Mouse (Mus musculus): ENCODE measurements around the gene Yap1. TPM values are rescaled to one million over a fixed set of nuclear protein-coding genes. Genes with fewer than 3 reads are reported as not detected.

Yap1 gene
- polyA plus RNA-seq (2011; ENCODE audit: insufficient read length, low read depth, missing spikeins), result 128 and 143 TPM in 2 replicates

- H3K4me3 ChIP-seq (ENCODE audit: insufficient read depth, low read length), result peak within 1 kb of the TSS; percentile 86
- peak within 1 kb of the TSS; percentile 93 for H3K27ac ChIP-seq (ENCODE audit: insufficient read depth, low read length)
- no peak for TF ChIP-seq CTCF (IDR thresholded peaks at IDR 0.05; ENCODE audit: borderline replicate concordance, insufficient read depth, low read length)
- TF ChIP-seq POLR2A (IDR thresholded peaks at IDR 0.05; ENCODE audit: low read depth, low read length), result peak; percentile 67
- H3K4me1 ChIP-seq (ENCODE audit: control insufficient read depth, insufficient read depth, low read length), result no peaks in the 10 kb centered on the region
Observed at GRCm38 (mm10) chr9:8004370-8004991, at the start of gene Yap1. Gene Yap1, minus strand, starts transcription at chr9:8004596.

DNA sequence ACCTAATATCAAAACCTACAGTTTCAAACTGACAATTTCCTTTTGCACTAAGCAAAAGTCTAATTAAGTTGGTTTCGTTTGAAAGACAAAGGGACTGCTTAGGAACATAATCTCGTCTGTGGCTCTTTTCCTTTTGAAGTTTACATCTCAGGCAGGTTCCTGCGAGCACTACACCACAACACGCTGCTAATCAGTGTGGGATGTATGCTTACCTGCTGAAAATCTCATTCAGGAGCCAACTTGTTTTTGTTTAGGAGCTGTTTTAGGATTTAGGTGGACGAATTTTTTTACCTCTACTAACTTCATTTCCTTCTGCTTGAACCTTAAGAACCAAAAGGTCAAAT is 38.6 kb upstream of the Yap1 start:
- H3K27ac ChIP-seq (ENCODE audit: insufficient read depth, low read length), result peak overlapping the region; percentile 23; the same call in 1 of the 2 replicates
- TF ChIP-seq CTCF (IDR thresholded peaks at IDR 0.05; ENCODE audit: borderline replicate concordance, insufficient read depth, low read length), result no peak
- TF ChIP-seq POLR2A (IDR thresholded peaks at IDR 0.05; ENCODE audit: low read depth, low read length), result no peak
- H3K4me3 ChIP-seq (ENCODE audit: insufficient read depth, low read length), result no peak overlapping the region; the same call in 1 of the 2 replicates
- peaks cover 2% of the 10 kb centered on the region; the same call in 1 of the 2 replicates for H3K4me1 ChIP-seq (ENCODE audit: control insufficient read depth, insufficient read depth, low read length)

- H3K27ac ChIP-seq (ENCODE audit: insufficient read depth, low read length), result peak within 1 kb of the TSS; percentile 23; the same call in 1 of the 2 replicates
- H3K4me1 ChIP-seq (ENCODE audit: control insufficient read depth, insufficient read depth, low read length), result peaks cover 2% of the 10 kb centered on the region; the same call in 1 of the 2 replicates
- TF ChIP-seq CTCF (IDR thresholded peaks at IDR 0.05; ENCODE audit: borderline replicate concordance, insufficient read depth, low read length) (no peak), POLR2A (IDR thresholded peaks at IDR 0.05; ENCODE audit: low read depth, low read length) (peak; percentile 94)
- H3K4me3 ChIP-seq (ENCODE audit: insufficient read depth, low read length), result peak within 1 kb of the TSS; percentile 91
Observed at GRCm38 (mm10) chr9:8042338-8043043, 38.1 kb upstream of the Yap1 start, which contains the start of gene Cfap300. Gene Cfap300, minus strand, starts transcription at chr9:8042823.

DNA sequence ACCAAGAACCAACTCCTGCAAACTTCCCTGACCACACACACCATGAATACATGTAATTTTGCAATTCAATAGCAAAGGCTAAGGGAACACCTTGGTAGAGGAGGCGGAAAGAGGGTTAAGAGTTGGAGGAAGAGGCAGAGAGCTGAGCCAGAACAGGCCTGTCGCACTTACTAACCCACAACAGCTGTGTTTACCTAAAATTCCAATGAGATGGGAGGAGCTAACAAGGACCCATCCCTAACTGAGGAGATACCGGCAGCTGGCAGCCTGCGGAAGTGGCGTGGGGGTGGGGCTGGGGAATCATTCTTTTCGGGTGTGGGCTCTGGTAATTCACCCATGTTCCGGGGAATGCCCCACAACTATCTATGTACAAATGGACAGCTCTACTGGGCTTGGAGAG is 31.1 kb upstream of the Yap1 start:
- H3K4me3 ChIP-seq (ENCODE audit: insufficient read depth, low read length), result no peak overlapping the region
- no peak overlapping the region for H3K27ac ChIP-seq (ENCODE audit: insufficient read depth, low read length)
- H3K4me1 ChIP-seq (ENCODE audit: control insufficient read depth, insufficient read depth, low read length), result 0 out of 2 replicates have a peak, but pooled peaks cover 4% of the 10 kb centered on the region
- no peak for TF ChIP-seq CTCF (IDR thresholded peaks at IDR 0.05; ENCODE audit: borderline replicate concordance, insufficient read depth, low read length)
- TF ChIP-seq POLR2A (IDR thresholded peaks at IDR 0.05; ENCODE audit: low read depth, low read length), result no peak

- TF ChIP-seq CTCF (IDR thresholded peaks at IDR 0.05; ENCODE audit: borderline replicate concordance, insufficient read depth, low read length), result no peak
- no peak for TF ChIP-seq POLR2A (IDR thresholded peaks at IDR 0.05; ENCODE audit: low read depth, low read length)
- Histone ChIP-seq H3K4me1 (ENCODE audit: control insufficient read depth, insufficient read depth, low read length) (0 out of 2 replicates have a peak, but pooled peaks cover 4% of the 10 kb centered on the region), H3K4me3 (ENCODE audit: insufficient read depth, low read length) (no peak overlapping the region), H3K27ac (ENCODE audit: insufficient read depth, low read length) (no peak overlapping the region)
Observed at GRCm38 (mm10) chr9:8035091-8035490, 30.7 kb upstream of the Yap1 start.

GRCm38 (mm10) chr9:8034143-8034542 is 29.7 kb upstream of the Yap1 start:
- H3K27ac ChIP-seq (ENCODE audit: insufficient read depth, low read length), result no peak overlapping the region
- no peak overlapping the region for H3K4me3 ChIP-seq (ENCODE audit: insufficient read depth, low read length)
- TF ChIP-seq CTCF (IDR thresholded peaks at IDR 0.05; ENCODE audit: borderline replicate concordance, insufficient read depth, low read length) (no peak), POLR2A (IDR thresholded peaks at IDR 0.05; ENCODE audit: low read depth, low read length) (no peak)
- H3K4me1 ChIP-seq (ENCODE audit: control insufficient read depth, insufficient read depth, low read length), result 0 out of 2 replicates have a peak, but pooled peaks cover 4% of the 10 kb centered on the region

GRCm38 (mm10) chr9:8032847-8033246 is 28.5 kb upstream of the Yap1 start:
- Histone ChIP-seq H3K4me1 (ENCODE audit: control insufficient read depth, insufficient read depth, low read length) (0 out of 2 replicates have a peak, but pooled peaks cover 4% of the 10 kb centered on the region), H3K4me3 (ENCODE audit: insufficient read depth, low read length) (no peak overlapping the region), H3K27ac (ENCODE audit: insufficient read depth, low read length) (no peak overlapping the region)
- TF ChIP-seq POLR2A (IDR thresholded peaks at IDR 0.05; ENCODE audit: low read depth, low read length) (no peak), CTCF (IDR thresholded peaks at IDR 0.05; ENCODE audit: borderline replicate concordance, insufficient read depth, low read length) (no peak)

GRCm38 (mm10) chr9:8018609-8019008 is 14.2 kb upstream of the Yap1 start:
- no peak overlapping the region for H3K4me3 ChIP-seq (ENCODE audit: insufficient read depth, low read length)
- no peak overlapping the region for H3K27ac ChIP-seq (ENCODE audit: insufficient read depth, low read length)
- no peaks in the 10 kb centered on the region; the same call in 1 of the 2 replicates for H3K4me1 ChIP-seq (ENCODE audit: control insufficient read depth, insufficient read depth, low read length)
- TF ChIP-seq POLR2A (IDR thresholded peaks at IDR 0.05; ENCODE audit: low read depth, low read length), result no peak
- TF ChIP-seq CTCF (IDR thresholded peaks at IDR 0.05; ENCODE audit: borderline replicate concordance, insufficient read depth, low read length), result no peak

- Histone ChIP-seq H3K4me3 (ENCODE audit: insufficient read depth, low read length) (no peak overlapping the region), H3K4me1 (ENCODE audit: control insufficient read depth, insufficient read depth, low read length) (no peaks in the 10 kb centered on the region; the same call in 1 of the 2 replicates), H3K27ac (ENCODE audit: insufficient read depth, low read length) (no peak overlapping the region)
- TF ChIP-seq POLR2A (IDR thresholded peaks at IDR 0.05; ENCODE audit: low read depth, low read length) (no peak), CTCF (IDR thresholded peaks at IDR 0.05; ENCODE audit: borderline replicate concordance, insufficient read depth, low read length) (no peak)
Observed at GRCm38 (mm10) chr9:8017253-8017913, 13.0 kb upstream of the Yap1 start.

Measured in embryonic fibroblast, embryonic 13.5 days (primary cell).